Mouse (Mus musculus) ZHBTc4 (cell line): Measurements from ENCODE around the gene Arhgef25.
A peak's percentile ranks its signal among the peaks of the same experiment; 100 is the strongest.
"Not testable (repeated sequence)": the region's sequence is repeated elsewhere in the genome, so short reads cannot be mapped to it uniquely, and the experiment has no call there.

Experiments
- DNase-seq: peaks from one replicate; pipeline ENCODE4 v3.0.0-alpha.2; 2011; ENCODE audit warnings: low read depth, low spot score

Gene Arhgef25

DNA sequence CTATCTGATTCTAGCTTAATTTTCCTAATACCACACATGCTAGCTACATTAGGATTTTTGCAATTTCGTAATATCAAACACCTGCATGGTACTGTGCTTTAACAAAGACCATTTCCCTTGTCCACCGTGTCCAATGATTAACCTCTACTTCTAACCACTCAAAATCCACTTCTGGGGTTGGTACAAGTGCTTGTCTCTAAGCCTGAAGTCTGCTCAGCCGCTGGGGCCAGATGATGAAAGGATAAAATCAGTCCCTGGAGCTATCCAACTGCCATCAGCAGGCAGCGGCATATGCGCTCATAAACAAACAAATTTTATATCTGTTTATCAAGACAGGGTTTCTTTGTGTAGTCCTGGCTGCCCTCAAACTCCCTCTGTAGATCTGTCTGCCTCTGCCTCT lies 14.7 kb upstream of the Arhgef25 start:
- no peak for DNase-seq

DNA sequence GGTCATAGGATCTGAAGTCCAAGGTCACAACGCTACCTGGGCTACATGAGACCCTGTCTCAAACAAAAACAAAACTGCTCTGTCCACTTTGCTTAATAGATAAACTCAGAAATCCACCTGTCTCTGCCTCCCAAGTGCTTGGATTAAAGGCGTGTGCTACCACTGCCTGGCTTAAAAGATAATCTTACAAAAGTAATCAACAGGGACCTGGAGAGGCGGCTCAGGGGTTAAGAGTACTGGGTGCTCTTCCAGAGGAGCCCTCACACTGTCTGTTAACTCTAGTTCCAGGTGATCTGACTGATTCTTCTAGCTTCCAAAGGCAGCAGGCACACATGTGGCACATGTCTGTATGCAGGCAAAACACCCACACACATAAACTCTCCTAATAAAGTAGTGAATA lies 13.2 kb upstream of the Arhgef25 start:
- DNase-seq = no peak

DNA sequence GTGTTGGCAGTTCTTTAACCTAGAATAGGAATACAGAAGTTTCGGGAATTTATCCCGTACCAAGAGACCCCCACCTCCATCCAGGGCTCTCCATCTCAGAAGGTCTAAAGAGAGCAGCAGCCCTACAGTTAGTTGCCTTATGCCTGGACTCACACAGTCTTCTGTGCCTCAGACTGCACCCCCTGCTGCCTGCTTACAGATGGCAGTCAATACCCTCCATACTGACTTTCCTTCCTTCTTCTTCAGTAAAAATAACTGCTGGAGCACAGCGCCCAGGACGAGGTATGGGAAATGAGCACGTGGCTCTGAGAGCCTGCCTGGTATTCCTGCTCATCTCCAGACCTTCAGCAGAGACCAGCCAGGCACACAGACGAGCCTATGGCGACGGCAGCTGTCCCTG lies 10.4 kb upstream of the Arhgef25 start:
- no peak for DNase-seq

DNA sequence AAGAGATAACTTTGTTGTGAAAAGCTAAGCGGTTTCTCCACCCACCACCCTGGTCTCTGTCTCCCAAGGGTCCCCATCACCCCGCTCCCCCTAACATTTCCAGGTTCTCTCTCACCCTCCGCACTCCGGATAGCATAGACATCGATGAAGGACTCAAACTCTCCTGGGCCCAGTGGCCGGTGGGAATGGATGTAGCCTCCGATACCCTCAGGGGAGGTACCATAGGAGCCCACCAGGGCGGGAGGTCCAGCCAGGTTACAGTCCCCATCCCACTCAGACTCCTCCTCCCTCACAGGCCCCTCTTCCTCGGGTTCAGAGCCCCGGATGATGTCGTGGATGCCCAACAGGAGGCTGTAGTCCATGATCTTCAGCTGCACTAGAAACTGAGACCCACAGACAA lies 9.6 kb upstream of the Arhgef25 start:
- DNase-seq = no peak

DNA sequence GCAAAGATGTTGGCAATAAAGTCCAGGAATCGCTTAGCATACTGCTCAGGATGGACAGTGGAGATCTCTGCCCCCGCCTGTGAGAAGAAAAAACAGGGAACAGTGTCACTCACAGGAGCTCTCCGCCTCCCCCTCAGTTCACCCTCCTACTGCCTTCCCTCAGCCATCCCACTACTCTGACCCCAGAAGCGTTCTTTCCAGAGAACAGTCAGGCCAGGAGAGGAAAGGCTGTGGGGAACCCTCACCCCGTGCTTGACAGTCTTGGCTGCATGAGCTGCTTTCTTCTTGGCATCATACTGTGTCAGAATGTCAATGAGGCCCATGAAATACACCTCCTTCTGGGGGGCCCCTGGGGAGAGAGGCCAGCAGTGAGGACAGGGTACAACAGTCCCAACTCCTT lies 9.2 kb upstream of the Arhgef25 start:
- no peak for DNase-seq

DNA sequence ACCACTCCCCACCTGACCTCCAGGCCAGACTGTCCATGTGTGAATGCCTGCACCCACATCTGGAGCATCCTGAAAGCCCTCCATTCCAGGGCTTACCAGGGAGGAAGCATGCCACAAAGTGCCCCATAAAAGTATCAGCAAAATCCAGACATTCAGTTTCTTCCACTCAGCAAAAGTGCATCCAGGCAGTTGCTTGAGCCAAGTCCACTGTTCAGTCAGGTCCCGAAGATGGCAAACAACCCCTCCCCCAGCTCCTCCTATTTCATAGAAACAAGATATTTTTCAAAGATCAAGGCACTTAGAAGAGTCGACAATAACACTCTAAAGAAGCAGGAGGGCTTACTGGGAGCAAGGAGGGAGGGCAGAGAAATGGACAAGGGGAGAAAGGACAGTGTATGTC lies 8.6 kb upstream of the Arhgef25 start:
- DNase-seq = no peak

DNA sequence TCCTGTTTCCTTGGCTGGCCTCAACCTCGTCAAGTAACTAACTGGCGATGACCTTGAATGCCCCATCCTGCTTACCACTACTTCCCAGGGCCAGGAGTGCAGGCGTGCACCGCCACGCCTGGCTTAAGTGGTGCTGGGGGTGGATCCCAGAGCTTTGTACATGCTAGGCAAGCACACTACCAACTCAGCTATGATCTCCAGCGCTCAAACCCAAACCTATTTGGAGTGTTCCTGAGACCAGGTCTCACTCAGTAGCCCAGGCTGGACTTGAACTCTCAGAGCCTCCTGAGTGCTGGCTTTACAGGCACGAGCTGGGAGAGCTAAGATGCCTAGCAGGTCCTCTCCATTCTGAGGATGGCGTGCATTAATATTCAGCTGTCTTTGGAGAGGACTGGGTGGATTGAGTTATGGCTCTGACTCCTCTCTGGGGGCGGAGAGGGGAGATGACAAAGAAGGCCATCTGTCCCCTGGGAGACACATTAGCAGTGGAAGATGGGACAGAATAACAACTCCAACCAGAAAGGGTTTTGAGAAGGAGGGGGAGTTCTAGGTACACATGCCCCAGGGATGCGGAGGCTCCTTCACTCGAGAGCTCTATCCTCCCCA lies 7.7 kb upstream of the Arhgef25 start:
- DNase-seq = no peak

DNA sequence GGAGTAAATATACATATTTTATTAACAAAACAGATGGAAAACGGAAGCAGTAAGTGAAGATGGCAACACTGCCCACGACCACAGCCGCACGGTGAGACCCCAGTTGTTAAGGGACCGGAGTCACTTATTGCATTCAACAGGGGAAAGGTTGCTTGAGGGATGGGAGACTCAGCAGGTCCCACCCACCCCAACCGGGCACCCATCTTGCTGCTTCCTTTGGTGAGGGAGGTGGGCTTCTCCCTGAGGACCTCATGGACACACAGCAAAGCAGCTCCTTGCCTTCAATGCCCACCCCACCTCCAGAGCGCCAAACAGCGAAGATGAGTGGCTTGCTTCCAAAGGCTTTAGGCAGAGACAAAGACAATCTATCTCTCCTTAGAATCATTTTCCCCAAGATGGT lies 7.2 kb upstream of the Arhgef25 start:
- no peak for DNase-seq

DNA sequence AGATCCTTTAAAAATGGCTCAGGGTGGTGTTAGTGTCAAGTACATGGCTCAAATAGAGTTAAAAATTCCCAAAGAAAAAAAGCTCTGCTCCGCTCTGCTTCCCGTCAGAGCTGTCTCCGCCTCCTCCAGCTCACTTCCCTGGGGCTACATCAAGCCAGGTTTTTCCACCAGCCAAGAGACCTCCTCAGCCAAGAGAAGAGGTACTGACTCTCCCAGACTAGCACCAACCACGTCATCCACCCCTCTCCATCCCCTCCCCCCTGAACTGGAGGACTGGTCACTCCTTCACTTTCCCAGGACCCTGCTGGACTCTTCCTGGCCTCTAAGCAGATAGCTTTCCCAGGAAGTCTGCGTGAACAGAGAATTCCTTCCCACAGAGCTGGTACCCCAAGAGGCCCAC lies 6.5 kb upstream of the Arhgef25 start:
- no peak for DNase-seq

DNA sequence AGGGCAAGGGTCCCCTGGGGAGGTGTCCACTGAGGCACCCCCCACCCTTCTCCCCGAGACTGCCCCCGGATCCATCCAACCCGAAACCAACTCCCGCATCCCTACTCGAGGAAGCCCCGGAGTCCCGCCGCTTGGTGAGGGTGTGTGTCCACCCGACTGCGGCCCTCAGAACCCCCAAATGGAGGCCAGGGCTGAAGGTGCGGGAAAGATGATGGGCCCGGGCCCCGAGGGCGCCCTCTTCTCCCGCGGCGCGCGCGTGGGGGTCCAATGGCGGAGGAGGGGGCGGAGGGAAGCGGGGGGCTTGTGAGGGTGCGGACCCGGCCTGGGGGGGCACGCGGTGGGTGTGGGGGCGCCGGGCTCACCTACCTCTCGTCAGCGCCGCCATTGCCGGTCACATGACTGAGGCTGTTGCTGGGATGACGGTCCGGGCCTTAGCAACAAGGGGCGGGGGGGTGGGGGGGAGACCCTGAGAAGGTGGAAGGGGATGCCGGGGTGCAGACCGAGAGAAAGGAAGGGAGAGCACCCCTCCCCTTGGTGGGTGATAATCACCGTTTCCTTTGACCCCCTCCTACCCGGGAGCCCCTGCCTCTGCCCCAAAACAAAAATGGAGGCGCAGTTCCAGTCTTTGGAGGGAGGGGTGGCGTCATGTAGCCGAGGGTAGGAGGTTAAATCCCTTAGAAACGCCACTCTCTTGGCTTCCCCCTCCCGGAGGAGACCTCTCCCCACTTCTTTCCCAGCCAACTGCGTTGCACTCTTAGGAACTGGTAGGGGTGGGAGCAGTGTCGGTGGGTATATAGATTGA lies 5.6 kb upstream of the Arhgef25 start, which contains the start of gene Dtx3:
Gene Dtx3 (minus strand): TSS at position 401 of the 802 bp plus-strand sequence.
- DNase-seq = no peak

DNA sequence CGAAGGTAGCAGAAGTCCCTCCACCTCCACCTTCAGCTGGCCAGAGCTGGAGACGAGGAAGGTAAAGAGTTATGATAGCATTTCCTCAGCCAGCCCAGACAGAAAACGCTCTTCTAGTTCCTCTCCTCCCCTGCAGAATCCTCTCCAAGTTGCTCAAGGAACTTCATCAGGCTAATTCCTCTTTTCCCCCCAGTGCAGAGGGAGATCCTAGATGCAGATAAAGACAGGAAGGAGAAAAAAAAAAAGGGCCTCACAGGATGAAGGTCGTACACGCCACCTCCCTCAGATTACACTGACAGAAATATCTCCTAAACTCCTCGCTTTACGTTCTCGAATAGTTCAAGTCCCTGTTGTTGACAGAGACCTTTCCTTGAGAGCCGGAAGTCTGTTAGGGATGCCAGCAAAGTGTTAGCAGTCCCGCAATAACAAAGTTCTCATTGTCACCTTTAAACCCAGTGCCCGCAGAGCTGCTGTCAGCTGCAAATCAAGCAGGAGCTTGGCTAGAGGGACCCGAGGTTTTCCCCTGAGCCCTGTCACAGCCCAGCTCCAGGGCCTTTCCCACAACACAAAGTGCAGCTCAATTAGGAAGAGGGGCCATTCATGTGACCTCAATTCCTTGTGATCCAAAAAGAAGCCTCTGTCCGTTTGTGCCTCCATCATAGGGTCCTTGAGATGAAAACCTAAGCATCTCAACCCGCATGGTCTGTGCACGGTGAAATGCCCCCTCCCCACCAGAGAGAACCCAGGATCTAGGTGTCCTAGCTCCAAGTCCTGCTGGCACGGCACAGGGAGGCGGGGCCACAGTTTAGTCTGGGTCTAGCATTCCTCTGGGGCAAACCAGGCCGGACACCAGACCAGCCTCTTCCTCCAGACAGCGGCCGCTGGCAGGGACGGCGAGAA lies 4.8 kb upstream of the Arhgef25 start:
- no peak for DNase-seq

DNA sequence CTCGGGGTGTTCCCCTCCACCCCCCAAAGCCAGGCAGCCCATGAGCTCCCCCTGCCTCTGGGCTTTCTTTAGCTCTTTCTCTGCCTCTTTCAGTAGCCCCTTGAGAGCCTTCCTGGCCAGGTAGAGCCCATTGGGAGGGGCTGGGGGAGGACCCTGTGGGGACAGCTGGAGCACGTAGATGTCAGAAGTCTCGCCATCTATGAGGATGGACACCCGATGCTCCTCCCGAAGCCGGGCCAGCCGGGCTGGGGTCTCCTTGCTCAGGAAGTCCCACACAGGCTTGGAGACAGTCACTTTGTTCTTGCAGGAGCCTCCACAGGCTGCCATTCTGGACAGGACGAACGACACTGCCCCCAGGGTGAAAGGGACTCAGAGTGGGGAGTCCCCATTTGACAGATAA lies 3.1 kb upstream of the Arhgef25 start:
- DNase-seq = no peak

DNA sequence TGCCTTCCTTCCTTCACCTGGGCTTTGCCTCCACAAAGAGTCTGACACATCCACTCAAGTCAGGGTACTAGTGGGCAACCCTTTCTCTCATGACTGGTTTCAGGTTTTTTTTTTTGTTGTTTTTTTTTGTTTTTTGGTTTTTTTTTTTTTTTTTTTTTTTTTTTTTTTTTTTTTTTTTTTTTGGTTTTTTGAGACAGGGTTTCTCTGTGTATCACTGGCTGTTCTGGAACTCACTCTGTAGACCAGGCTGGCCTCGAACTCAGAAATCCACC lies 2.1 kb upstream of the Arhgef25 start:
- DNase-seq = not testable (repeated sequence)

DNA sequence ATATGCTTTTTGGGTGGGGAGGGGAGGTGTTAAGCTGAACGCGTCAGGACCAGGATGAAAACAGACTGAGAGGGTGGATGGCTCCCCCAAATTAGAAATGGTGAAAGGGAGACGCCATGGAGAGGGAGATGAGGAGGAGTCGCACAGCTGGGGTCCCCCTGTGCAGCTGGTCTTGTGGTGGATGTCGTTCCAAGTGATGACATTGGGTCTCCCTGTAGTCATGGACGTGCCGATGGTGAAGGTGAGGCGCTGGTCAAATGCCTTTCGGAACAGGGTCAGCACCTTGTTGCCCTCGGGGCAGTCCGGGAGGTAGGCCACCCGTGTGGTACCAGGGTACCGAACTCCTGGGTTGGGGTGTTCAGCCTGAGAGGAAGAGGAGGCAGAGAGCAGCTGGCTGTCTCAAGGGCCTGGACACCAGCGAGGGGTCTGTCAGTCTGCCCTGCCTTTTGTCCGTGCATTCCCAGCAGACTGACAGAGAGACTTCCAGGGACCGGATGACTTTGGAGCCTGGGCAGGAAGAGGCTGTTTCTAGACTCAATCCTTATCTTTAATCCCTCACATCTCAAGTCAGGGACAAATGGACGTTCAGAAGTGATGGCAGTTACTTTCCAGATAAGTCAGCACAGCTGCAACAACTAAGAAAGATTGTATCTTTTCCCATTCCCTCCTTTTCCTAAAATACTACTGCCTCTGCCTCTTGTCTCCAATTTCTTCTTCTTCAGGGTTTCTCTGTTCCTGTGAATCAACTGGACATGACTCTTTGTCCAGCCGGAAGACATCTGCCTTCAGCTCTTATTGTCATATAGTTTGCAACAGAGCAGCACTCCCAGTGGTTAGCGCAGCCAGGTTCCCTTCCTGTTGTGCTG lies 1.5 kb upstream of the Arhgef25 start:
- DNase-seq = no peak

DNA sequence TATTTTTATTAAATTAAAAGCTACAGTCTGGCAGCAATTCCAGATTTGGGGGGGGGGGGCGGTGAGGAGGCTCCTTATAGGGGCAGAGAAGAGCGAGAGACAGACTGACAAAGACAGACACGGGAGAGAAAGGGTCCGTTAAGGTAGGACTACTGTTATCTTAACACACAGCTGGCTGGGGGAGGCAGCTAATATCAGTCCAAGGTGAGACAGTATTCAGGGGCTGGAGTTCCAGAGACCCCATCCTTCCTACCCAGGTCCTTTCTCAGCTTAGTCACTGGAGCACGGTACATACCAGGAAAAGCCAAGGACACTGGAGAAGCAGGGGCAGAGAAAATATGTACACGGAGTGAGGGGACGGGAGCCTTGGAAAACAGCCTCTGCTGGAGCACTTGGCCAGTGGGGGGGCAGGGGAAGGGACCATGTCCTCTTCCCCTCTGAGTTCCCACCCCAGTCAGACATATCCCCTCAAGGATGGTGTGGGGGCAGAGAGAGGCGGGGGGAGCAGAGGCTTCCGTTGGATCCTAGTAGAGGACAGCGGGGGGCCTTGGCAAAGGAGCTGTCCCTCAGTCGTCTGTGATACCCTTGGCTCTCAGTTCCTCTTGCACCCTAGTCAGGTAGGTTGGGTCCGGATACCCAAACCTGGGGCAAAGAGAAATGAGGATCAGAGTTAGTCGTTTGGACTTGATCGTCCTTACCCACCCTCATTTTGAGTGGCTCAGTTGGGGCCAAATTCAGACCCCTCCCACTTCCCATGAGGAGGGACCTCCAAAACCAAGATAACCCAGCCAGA lies 711 bp upstream of the Arhgef25 start:
- DNase-seq = no peak

DNA sequence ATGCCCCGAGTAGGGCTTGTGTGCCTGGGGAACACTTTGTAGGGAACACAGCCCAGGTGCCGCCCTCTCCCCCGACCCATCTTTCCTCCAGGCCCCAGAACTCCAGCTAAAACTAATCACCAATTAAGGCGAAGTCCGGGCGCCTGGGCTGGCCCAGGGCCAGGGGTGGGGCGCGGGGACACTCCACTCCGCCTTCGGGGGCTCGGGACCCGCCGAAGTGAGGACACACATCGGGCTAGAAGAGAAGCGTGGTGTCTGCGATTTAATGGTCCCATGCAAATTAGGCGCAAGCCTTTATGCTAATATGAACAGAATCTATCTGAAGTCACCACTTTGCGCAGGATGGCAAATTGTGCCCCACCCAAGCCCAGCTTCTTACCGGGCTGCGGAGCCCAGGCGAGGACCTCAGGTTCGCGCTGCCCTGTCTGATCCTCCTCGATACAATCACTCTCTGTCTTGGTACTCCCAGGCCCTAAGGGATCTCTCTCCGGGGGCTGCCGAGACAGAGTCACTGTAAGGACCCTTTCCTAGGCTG lies 700 bp downstream of the Arhgef25 start:
- no peak for DNase-seq

DNA sequence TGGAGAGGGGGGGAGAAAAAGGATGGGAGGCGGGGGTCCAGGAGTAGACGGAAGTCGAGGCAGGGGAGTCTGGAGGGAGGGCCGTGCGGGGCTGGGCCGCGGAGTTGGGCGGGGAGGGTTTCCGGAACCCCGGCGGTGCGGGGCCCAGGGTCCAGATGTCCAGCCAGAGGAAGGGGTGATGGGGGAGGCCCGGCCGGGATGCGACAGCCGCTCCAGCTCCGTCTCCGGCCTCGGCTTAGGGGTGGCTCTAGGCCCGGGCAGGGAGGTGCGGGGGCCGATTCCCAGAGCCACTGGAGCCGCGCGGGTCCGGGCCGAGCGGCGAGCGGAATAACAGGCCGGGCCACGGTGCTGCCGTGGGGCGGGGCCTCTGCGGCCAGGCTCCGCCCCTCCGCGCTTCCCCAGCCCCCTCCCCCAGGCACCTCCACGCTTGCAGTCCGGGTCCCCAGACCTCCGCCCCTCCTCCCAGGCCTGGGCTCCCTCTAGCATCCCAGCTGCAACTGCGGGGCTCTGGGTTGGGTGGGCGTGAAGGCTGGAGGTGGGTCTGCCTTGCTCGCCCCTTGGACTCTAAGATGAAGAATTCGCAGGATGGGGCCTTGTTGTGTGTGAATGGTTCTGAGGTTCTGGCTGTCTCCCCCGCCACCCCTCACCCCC lies 1.3 kb downstream of the Arhgef25 start:
- peak; percentile 85 for DNase-seq

DNA sequence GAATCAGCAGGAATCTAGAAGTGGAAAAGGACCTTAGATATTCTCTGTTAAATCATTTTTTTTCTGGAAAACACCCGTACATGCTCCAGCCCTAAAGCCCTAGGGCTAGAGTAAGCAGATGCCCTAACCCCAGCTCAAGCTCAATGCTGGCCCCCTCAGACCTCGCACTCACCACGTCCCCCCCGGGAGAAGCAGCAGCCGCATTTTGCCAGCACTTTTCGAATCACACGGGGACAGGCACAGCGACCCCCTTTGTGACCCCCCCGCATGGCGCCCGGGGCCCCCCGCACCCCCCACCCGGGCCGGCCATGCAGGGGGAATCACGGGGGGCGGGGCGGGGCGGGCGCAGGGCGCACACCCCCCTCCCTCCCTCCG lies 1.8 kb downstream of the Arhgef25 start:
- no peak for DNase-seq

DNA sequence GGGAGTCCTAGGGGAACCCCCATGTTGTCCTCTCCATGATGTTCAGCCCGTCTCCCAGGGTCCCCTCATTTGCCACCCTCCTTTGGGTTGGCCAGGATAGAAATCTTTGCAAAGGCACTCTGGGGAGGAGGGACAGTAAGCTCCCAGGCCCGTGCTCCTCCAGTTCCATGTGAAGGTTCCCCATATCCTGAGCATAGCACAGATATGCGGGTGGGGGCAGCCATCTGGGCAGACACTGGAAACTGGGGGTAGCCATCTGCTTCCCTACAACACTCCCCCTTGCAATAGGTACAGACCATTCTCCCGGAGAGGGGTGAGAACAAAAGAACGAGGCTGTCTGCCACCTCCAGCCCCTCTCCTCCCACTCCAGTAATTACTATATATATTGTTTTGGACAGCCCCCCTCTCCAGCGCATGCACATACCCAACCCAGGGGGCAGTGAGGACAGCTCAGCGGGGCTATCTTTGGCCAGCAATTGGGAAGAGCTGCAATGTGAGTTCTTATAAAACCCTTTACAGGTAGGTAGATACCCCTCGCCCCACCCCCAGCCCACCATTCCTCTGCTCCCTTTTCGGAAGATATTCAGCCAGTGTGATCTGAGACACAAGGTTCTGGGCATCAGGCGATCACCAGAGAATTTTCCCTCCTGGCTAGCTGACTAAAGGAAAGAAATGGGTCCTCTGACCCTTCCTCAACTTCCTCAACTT lies 2.4 kb downstream of the Arhgef25 start:
- no peak for DNase-seq

DNA sequence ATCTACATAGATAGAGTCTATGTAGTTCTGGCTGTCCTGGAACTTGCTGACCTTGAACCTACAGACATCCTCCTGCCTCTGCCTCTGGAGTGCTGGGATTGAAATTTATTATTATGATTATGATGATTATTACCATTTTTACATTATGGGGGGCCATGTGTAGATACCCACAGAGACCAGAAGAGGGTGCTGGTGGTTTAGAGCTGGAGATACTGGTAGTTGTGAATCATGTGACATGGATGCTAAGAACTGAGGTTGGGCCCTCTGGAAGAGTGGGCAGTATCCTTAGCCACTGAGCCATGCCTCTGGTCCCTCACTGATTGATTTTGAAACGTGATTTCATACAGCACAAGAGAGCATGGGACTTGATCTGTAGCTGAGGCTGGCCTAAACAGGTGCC lies 3.4 kb downstream of the Arhgef25 start:
- no peak for DNase-seq
